Mouse (Mus musculus) E14TG2a.4 (cell line): ENCODE data around the gene Flcn.

Experiments
- H3K27me3 ChIP-seq: 2 replicates; pipeline ENCODE4 v1.6.1; 2014; ENCODE audit warnings: low read length, control low read depth; ENCODE audit not compliant: insufficient read depth
- H3K36me3 ChIP-seq: 2 replicates; pipeline ENCODE4 v1.6.1; 2014; ENCODE audit warnings: low read length, control low read depth; ENCODE audit not compliant: insufficient read depth
- H3K4me1 ChIP-seq: replicated peaks from 2 replicates; pipeline ENCODE4 v1.6.1; 2014; ENCODE audit warnings: low read depth, low read length, control low read depth
- H3K4me3 ChIP-seq: replicated peaks from 2 replicates; pipeline ENCODE4 v1.5.1; 2014; ENCODE audit warnings: mild to moderate bottlenecking, low read length
- H3K9me3 ChIP-seq: 2 replicates; pipeline ENCODE4 v1.6.1; 2014; ENCODE audit warnings: low read length, control low read depth
- CTCF ChIP-seq: conservative IDR thresholded peaks from 2 replicates; pipeline ENCODE4 v1.5.1; 2014; ENCODE audit warnings: low read length
- NANOG ChIP-seq: IDR thresholded peaks from 2 replicates; pipeline ENCODE4 v1.6.1; 2014; ENCODE audit warnings: borderline replicate concordance, low read length, mixed read lengths
- POU5F1 ChIP-seq: IDR thresholded peaks from 2 replicates; pipeline ENCODE4 v1.6.1; 2014; ENCODE audit warnings: low read length, borderline replicate concordance

Flcn gene

DNA sequence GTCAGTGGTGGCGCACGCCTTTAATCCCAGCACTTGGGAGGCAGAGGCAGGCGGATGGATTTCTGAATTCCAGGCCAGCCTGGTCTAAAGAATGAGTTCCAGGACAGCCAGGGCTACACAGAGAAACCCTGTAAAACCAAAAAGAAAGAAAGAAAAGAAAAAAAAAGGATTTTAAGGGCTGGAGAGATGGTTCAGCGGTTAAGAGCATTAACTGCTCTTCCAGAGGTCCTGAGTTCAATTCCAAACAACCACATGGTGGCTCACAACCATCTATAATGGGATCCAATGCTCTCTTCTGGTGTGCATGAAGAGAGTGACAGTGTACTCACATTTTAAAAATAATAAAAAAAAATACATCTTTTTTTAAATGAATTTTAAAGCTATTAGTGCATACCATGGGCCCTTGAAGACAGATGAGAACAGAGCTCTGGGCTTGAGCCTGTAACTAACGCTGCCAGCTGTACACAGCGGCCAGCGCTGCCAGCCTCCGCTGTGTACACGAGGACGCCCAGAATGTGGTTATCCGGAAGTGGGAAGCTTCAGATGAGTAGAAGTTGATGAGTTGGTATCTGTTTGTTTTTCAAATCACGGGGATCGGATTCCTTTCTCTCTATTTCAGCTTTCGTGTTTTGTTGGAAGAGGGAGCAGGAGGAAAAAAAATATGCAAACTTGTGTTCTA, 803 bp upstream of the Flcn start:
- Histone ChIP-seq H3K9me3 (no peaks in the 10 kb centered on the region), H3K4me1 (peaks cover 87% of the 10 kb centered on the region), H3K4me3 (peak overlapping the region; percentile 90), H3K27me3 (no peaks in the 10 kb centered on the region), H3K36me3 (peaks cover 26% of the 10 kb centered on the region)
- TF ChIP-seq NANOG (no peak), CTCF (no peak), POU5F1 (no peak)

DNA sequence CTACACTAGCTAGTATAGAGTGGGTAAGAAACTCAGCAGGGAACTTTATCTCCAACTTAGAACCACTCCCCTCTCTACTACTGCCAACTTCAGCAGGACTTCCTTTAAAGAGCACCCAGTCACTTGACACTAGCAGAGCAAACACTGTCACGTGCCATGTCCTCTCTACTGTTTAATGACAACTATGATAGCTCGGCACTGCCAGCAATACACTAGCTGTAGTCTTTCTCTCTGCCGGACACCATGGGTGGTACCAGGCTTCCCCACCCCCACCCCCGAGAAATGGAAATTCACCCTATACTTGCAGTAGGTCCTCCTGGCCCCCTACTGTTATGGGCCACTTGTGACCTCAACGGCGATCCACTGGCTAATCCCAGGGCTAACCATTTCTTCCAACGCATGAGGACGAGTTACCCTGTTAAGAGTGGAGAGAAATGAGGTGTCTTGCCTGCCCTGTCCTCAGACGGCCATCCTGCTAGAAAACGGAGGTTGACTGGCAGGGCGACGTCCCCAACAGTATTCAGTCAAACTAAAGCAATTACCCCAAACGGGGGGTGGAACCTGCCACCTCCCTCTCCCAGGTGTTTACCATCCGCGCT, 646 bp downstream of the Flcn start:
- Histone ChIP-seq H3K27me3 (no peaks in the 10 kb centered on the region), H3K4me3 (peak overlapping the region; percentile 90), H3K36me3 (peaks cover 39% of the 10 kb centered on the region), H3K4me1 (peaks cover 86% of the 10 kb centered on the region), H3K9me3 (no peaks in the 10 kb centered on the region)
- TF ChIP-seq CTCF (no peak), NANOG (no peak), POU5F1 (no peak)

GRCm38 (mm10) chr11:59808170-59808960, 1.5 kb downstream of the Flcn start:
- Histone ChIP-seq H3K4me3 (peak overlapping the region; percentile 90), H3K27me3 (no peaks in the 10 kb centered on the region), H3K9me3 (no peaks in the 10 kb centered on the region), H3K36me3 (peaks cover 47% of the 10 kb centered on the region), H3K4me1 (peaks cover 78% of the 10 kb centered on the region)
- TF ChIP-seq CTCF: no peak

GRCm38 (mm10) chr11:59805656-59806055, 4.2 kb downstream of the Flcn start:
- Histone ChIP-seq H3K4me3 (no peak overlapping the region), H3K4me1 (peaks cover 70% of the 10 kb centered on the region), H3K9me3 (no peaks in the 10 kb centered on the region), H3K27me3 (no peaks in the 10 kb centered on the region), H3K36me3 (peaks cover 74% of the 10 kb centered on the region)
- TF ChIP-seq POU5F1 (no peak), CTCF (no peak), NANOG (no peak)

DNA sequence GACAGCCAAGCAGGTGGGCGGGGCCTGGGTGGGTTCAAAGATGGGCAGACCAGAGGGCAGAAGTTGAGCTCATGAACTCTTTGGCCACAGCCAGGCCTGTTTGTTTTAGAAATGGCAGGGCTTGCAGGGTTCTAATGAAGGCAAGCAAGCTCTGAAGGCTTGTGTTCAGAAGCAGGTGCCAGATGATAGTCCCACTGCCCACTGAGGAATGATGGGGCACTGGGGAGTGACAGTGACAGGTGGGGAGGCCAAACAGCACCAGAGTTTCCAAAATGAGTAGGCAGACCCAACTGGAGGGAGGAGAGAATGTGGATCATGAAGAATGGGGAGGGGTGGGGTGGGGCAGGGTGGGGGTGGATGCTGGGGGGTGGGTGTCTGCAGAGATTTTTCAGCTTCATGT, 4.6 kb downstream of the Flcn start:
- Histone ChIP-seq H3K9me3 (no peaks in the 10 kb centered on the region), H3K27me3 (no peaks in the 10 kb centered on the region), H3K4me3 (no peak overlapping the region), H3K4me1 (peaks cover 72% of the 10 kb centered on the region), H3K36me3 (peaks cover 78% of the 10 kb centered on the region)
- TF ChIP-seq POU5F1: no peak
- no peak for TF ChIP-seq CTCF
- no peak for TF ChIP-seq NANOG

DNA sequence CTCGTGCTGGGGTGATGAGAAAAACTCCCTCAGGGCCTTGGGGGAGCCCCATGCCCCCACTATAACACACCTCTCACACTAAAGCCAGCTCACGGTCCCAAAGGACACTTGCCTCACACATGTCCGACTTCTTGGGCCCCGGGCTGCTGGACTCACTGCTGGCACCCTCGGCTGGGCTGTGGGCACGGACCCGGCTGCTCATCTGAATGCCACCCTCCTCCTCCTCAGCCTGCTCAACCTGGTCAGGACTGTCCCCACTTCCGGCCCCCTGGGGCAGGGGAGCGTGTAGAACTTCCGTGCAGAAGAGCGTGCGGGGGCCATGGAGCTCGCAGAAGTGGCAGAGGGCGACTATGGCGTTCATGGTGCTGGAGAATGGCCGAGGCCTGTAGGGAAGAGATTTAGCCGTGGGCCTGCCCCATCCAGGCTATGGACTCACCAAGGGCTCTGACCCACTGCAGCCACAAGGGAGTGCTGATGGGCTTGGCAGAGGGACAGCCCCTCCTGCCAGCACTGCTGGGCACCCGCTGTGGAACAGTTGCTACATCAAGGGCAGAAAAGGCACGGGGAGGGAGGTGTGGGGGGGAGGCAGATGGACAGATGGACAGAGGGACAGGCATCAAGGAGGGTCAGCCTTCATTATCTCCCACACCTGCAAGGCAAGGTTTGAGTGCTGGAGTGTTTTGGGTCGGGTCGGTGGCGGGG, 5.3 kb downstream of the Flcn start:
- Histone ChIP-seq H3K36me3 (peaks cover 85% of the 10 kb centered on the region), H3K27me3 (no peaks in the 10 kb centered on the region)
- no peak for TF ChIP-seq NANOG
- no peak for TF ChIP-seq POU5F1
- TF ChIP-seq CTCF: no peak

DNA sequence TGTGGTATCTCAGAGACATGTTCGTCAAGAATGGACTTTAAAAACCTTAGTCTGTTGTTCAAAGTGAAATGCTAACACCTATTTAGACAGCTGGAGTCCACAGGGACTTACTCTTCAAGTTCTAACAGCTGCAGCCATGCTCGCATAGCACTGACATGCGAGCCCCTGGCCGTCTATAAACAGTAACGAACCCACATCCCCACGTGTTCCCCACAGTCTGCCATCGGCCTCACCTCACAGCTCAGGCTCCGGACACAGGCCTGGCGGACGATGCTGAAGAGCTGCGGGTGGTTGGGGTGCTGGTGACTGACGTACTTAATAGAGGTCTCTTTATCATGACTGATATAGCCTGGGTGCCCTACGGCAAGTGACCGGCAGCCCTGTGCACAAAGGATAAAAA, 6.3 kb downstream of the Flcn start:
- no peak overlapping the region for H3K4me3 ChIP-seq
- no peak for TF ChIP-seq NANOG
- TF ChIP-seq CTCF: no peak
- TF ChIP-seq POU5F1: no peak
- peaks cover 95% of the 10 kb centered on the region for H3K36me3 ChIP-seq
- H3K4me1 ChIP-seq: peaks cover 64% of the 10 kb centered on the region
- no peaks in the 10 kb centered on the region for H3K27me3 ChIP-seq
- H3K9me3 ChIP-seq: no peaks in the 10 kb centered on the region

More for the DNA sequence above, 5.3 kb downstream of the Flcn start:
- Histone ChIP-seq H3K9me3 (no peaks in the 10 kb centered on the region), H3K4me1 (peaks cover 72% of the 10 kb centered on the region), H3K4me3 (no peak overlapping the region)

DNA sequence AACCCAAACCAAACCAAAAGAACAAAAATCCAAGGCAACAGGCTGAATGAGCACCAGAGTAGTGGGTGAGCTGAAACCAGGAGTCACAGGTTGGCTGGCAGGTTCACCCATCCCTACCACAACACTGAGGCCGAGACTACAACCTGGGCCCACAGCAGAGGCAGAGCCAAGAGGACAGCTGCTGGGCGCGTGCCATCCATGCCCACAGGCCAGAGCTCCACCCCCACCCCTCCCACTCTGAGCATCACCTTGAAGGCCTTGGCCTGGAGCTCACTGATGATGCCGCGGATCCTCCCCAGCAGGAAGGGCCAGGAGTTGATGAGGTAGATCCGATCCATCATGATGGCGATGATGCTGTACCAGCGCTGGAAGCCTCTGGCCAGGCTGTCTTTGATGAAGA, 7.9 kb downstream of the Flcn start:
- H3K4me1 ChIP-seq: peaks cover 47% of the 10 kb centered on the region
- no peaks in the 10 kb centered on the region for H3K9me3 ChIP-seq
- no peak for TF ChIP-seq CTCF
- TF ChIP-seq POU5F1: no peak
- H3K4me3 ChIP-seq: no peak overlapping the region
- H3K36me3 ChIP-seq: peaks cover 99% of the 10 kb centered on the region
- H3K27me3 ChIP-seq: no peaks in the 10 kb centered on the region
